Mouse (Mus musculus): ENCODE data around the gene Chd8. TPM values are rescaled to one million over a fixed set of nuclear protein-coding genes. Genes with fewer than 3 reads are reported as not detected.
A peak's percentile ranks its signal among the peaks of the same experiment; 100 is the strongest.

Chd8 gene
- total and polyA plus RNA-seq, 3 experiments = 17.3 to 96.8 (median 49.2) TPM

DNA sequence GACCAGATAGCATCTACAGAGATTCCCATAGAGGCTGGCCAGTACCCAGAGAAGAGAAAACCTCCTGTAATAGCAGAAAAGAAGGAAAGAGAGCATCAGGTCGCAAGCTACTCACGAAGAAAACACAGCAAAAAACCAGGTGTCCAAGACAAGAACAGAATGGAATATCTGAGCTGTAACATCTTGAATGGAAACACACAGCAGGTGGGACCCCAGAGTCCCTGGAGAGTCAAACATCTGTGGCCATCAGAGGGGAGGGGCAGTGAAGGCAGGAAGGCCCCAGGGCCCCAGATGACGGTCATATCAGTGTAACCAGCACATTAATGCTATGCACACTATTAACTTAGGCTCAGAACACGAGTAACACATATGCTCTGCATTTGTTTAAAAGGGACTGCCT lies 107.7 kb downstream of the Chd8 start:
- DNase-seq (ENCODE audit: extremely low read depth) = peak; percentile 86
- in situ Hi-C loops (cut with MboI; ENCODE audit: low pct_ligation_motif_present, low pct_unique_long_range_greater_than_20kb, low sequenced_read_pairs) = no loop called here
- TF ChIP-seq TBP (conservative IDR thresholded peaks at IDR 0.05; ENCODE audit: low read depth, low read length) = no peak
- peak; percentile 88 for TF ChIP-seq MEF2A (IDR thresholded peaks at IDR 0.05; ENCODE audit: borderline replicate concordance, low read depth, low read length)
- 0 out of 2 replicates have a peak, but pooled peaks have one; percentile 34 for TF ChIP-seq MAFK (IDR thresholded peaks at IDR 0.05; ENCODE audit: insufficient replicate concordance, low read length)
- TF ChIP-seq CTCF (conservative IDR thresholded peaks at IDR 0.05 in 1 of 2, IDR thresholded peaks at IDR 0.05 in 1 of 2; ENCODE audit: low read depth in 2 of 2, low read length in 2 of 2) = no peak
- peak; percentile 72 for TF ChIP-seq MAZ (IDR thresholded peaks at IDR 0.05; ENCODE audit: low read depth, low read length)
- peak; percentile 100 for TF ChIP-seq TCF12 (IDR thresholded peaks at IDR 0.05; ENCODE audit: low read depth, low read length)
- TF ChIP-seq UBTF (IDR thresholded peaks at IDR 0.05; ENCODE audit: low read depth, low read length) = no peak
- TF ChIP-seq ZC3H11A (IDR thresholded peaks at IDR 0.05; ENCODE audit: low read depth, low read length) = no peak
- TF ChIP-seq NELFE (IDR thresholded peaks at IDR 0.05; ENCODE audit: low read depth, low read length) = no peak
- 0 out of 2 replicates have a peak, but pooled peaks have one; percentile 27 for TF ChIP-seq BHLHE40 (IDR thresholded peaks at IDR 0.05; ENCODE audit: low read depth, low read length)
- TF ChIP-seq E2F4 (IDR thresholded peaks at IDR 0.05; ENCODE audit: insufficient replicate concordance, low read depth, low read length) = no peak
- peak; percentile 69 for TF ChIP-seq SIN3A (IDR thresholded peaks at IDR 0.05; ENCODE audit: low read length)
- peak; percentile 91 for TF ChIP-seq ETS1 (conservative IDR thresholded peaks at IDR 0.05; ENCODE audit: low read depth, low read length)
- TF ChIP-seq EP300 (IDR thresholded peaks at IDR 0.05; ENCODE audit: low read length) = peak; percentile 95
- 0 out of 2 replicates have a peak, but pooled peaks have one; percentile 21 for TF ChIP-seq POLR2A (IDR thresholded peaks at IDR 0.05; ENCODE audit: low read depth, low read length)
- no peak for TF ChIP-seq USF2 (conservative IDR thresholded peaks at IDR 0.05; ENCODE audit: low read depth, low read length)
- TF ChIP-seq HCFC1 (IDR thresholded peaks at IDR 0.05; ENCODE audit: low read depth, low read length) = no peak
- TF ChIP-seq IRF4 (IDR thresholded peaks at IDR 0.05; ENCODE audit: low read depth, low read length) = 0 out of 2 replicates have a peak, but pooled peaks have one; percentile 42
- no peak for TF ChIP-seq USF1 (IDR thresholded peaks at IDR 0.05; ENCODE audit: low read depth, low read length)
- peak; percentile 76; the same call in 1 of the 2 replicates for TF ChIP-seq RCOR1 (conservative IDR thresholded peaks at IDR 0.05; ENCODE audit: low read depth, low read length)
- TF ChIP-seq ZNF384 (IDR thresholded peaks at IDR 0.05; ENCODE audit: low read depth, low read length) = no peak
- peak; percentile 69 for TF ChIP-seq JUND (conservative IDR thresholded peaks at IDR 0.05; ENCODE audit: low read depth, low read length)
- TF ChIP-seq JUN (IDR thresholded peaks at IDR 0.05; ENCODE audit: insufficient read depth, low read depth, low read length) = peak; percentile 74
- TF ChIP-seq MXI1 (IDR thresholded peaks at IDR 0.05; ENCODE audit: low read depth, low read length) = no peak
- 0 out of 2 replicates have a peak, but pooled peaks have one; percentile 40 for TF ChIP-seq KAT2A (IDR thresholded peaks at IDR 0.05; ENCODE audit: insufficient replicate concordance, low read length)
- TF ChIP-seq NRF1 (IDR thresholded peaks at IDR 0.05; ENCODE audit: low read depth, low read length) = no peak
- no peak for TF ChIP-seq CHD2 (IDR thresholded peaks at IDR 0.05; ENCODE audit: low read length)
- Histone ChIP-seq H3K9ac (ENCODE audit: insufficient read depth, low read depth) (peak overlapping the region; percentile 17; the same call in 1 of the 2 replicates), H3K79me2 (replicated peaks; ENCODE audit: control insufficient read depth, extremely low read depth, insufficient read depth, poor library complexity, severe bottlenecking) (no peaks in the 10 kb centered on the region), H3K4me3 (replicated peaks in 1 of 3; ENCODE audit: low read depth in 2 of 3, low read length in 2 of 3, poor library complexity in 1 of 3) (peak overlapping the region in 1 of 3 experiments; percentile 13), H3K36me3 (replicated peaks in 1 of 2; ENCODE audit: control insufficient read depth in 1 of 2, insufficient read depth in 1 of 2, low read length in 1 of 2) (peaks cover 9 to 56% of the 10 kb centered on the region in 2 experiments), H3K9me3 (replicated peaks; ENCODE audit: low read length) (no peaks in the 10 kb centered on the region), H3K27ac (ENCODE audit: insufficient read depth, low read depth) (no peak overlapping the region), H3K27me3 (replicated peaks) (no peaks in the 10 kb centered on the region), H3K4me1 (ENCODE audit: control insufficient read depth in 1 of 2, insufficient read depth in 2 of 2) (peaks cover 9 to 24% of the 10 kb centered on the region in 2 experiments), H3K4me2 (ENCODE audit: insufficient read depth, low read depth, poor library complexity, severe bottlenecking) (peak overlapping the region; percentile 47)
- dilution Hi-C loops (cut with MboI; ENCODE audit: extremely low pct_ligation_motif_present, extremely low pct_unique_long_range_greater_than_20kb, low sequenced_read_pairs) = no loop called here

Other genes starting within 250 kb of the Chd8 start
- 0.64 and 0.71 TPM in 2 replicates for gene Tmem253, start 242.1 kb downstream of the Chd8 start, total RNA-seq (2012; rRNA removed)
- not detected in 2 replicates for gene Tmem253, start 242.1 kb downstream of the Chd8 start, total RNA-seq (2014; rRNA removed)
- 1.9 and 2.6 TPM in 2 replicates for gene Tmem253, start 242.1 kb downstream of the Chd8 start, polyA plus RNA-seq (2012; ENCODE audit: insufficient read length, low read depth)
- gene Zfp219, start 237.0 kb downstream of the Chd8 start, total RNA-seq (2012; rRNA removed) = 17.5 and 20.0 TPM in 2 replicates
- gene Zfp219, start 237.0 kb downstream of the Chd8 start, total RNA-seq (2014; rRNA removed) = 11.5 and 15.8 TPM in 2 replicates
- gene Zfp219, start 237.0 kb downstream of the Chd8 start, polyA plus RNA-seq (2012; ENCODE audit: insufficient read length, low read depth) = 19.3 and 20.8 TPM in 2 replicates
- not detected in 2 replicates for gene Olfr221, start 215.3 kb downstream of the Chd8 start, total RNA-seq (2012; rRNA removed)
- not detected in 2 replicates for gene Olfr221, start 215.3 kb downstream of the Chd8 start, total RNA-seq (2014; rRNA removed)
- gene Olfr221, start 215.3 kb downstream of the Chd8 start, polyA plus RNA-seq (2012; ENCODE audit: insufficient read length, low read depth) = not detected in 2 replicates
- 274 and 325 TPM in 2 replicates for gene Hnrnpc, start 153.8 kb downstream of the Chd8 start, total RNA-seq (2012; rRNA removed)
- gene Hnrnpc, start 153.8 kb downstream of the Chd8 start, total RNA-seq (2014; rRNA removed) = 370 and 375 TPM in 2 replicates
- gene Hnrnpc, start 153.8 kb downstream of the Chd8 start, polyA plus RNA-seq (2012; ENCODE audit: insufficient read length, low read depth) = 813 and 876 TPM in 2 replicates
- 12.0 and 15.0 TPM in 2 replicates for gene Rpgrip1, start 147.1 kb downstream of the Chd8 start, total RNA-seq (2012; rRNA removed)
- 6.7 and 7.3 TPM in 2 replicates for gene Rpgrip1, start 147.1 kb downstream of the Chd8 start, total RNA-seq (2014; rRNA removed)
- gene Rpgrip1, start 147.1 kb downstream of the Chd8 start, polyA plus RNA-seq (2012; ENCODE audit: insufficient read length, low read depth) = 33.7 and 41.8 TPM in 2 replicates
- 64.8 and 81.7 TPM in 2 replicates for gene Supt16, start 60.4 kb downstream of the Chd8 start, total RNA-seq (2012; rRNA removed)
- 78.6 and 88.0 TPM in 2 replicates for gene Supt16, start 60.4 kb downstream of the Chd8 start, total RNA-seq (2014; rRNA removed)
- gene Supt16, start 60.4 kb downstream of the Chd8 start, polyA plus RNA-seq (2012; ENCODE audit: insufficient read length, low read depth) = 110 and 114 TPM in 2 replicates
- 41.6 and 45.7 TPM in 2 replicates for gene Tox4, start 21.4 kb upstream of the Chd8 start, total RNA-seq (2012; rRNA removed)
- gene Tox4, start 21.4 kb upstream of the Chd8 start, total RNA-seq (2014; rRNA removed) = 56.3 and 58.9 TPM in 2 replicates
- gene Tox4, start 21.4 kb upstream of the Chd8 start, polyA plus RNA-seq (2012; ENCODE audit: insufficient read length, low read depth) = 43.5 and 49.1 TPM in 2 replicates
- 3.8 and 4.6 TPM in 2 replicates for gene Rab2b, start 21.8 kb upstream of the Chd8 start, total RNA-seq (2012; rRNA removed)
- 7.8 and 10.2 TPM in 2 replicates for gene Rab2b, start 21.8 kb upstream of the Chd8 start, total RNA-seq (2014; rRNA removed)
- gene Rab2b, start 21.8 kb upstream of the Chd8 start, polyA plus RNA-seq (2012; ENCODE audit: insufficient read length, low read depth) = 5.7 and 6.9 TPM in 2 replicates
- 41.6 and 51.5 TPM in 2 replicates for gene Mettl3, start 47.3 kb upstream of the Chd8 start, total RNA-seq (2012; rRNA removed)
- gene Mettl3, start 47.3 kb upstream of the Chd8 start, total RNA-seq (2014; rRNA removed) = 42.7 and 47.0 TPM in 2 replicates
- gene Mettl3, start 47.3 kb upstream of the Chd8 start, polyA plus RNA-seq (2012; ENCODE audit: insufficient read length, low read depth) = 47.4 and 49.5 TPM in 2 replicates
- gene Sall2, start 71.0 kb upstream of the Chd8 start, total RNA-seq (2012; rRNA removed) = 1.3 and 1.5 TPM in 2 replicates
- 0.16 and 0.19 TPM in 2 replicates for gene Sall2, start 71.0 kb upstream of the Chd8 start, total RNA-seq (2014; rRNA removed)
- gene Sall2, start 71.0 kb upstream of the Chd8 start, polyA plus RNA-seq (2012; ENCODE audit: insufficient read length, low read depth) = 0.40 and 0.60 TPM in 2 replicates
- not detected in 2 replicates for gene Olfr1513, start 98.6 kb upstream of the Chd8 start, total RNA-seq (2012; rRNA removed)
- gene Olfr1513, start 98.6 kb upstream of the Chd8 start, total RNA-seq (2014; rRNA removed) = not detected in 2 replicates
- gene Olfr1513, start 98.6 kb upstream of the Chd8 start, polyA plus RNA-seq (2012; ENCODE audit: insufficient read length, low read depth) = not detected in 2 replicates
- gene Olfr1512, start 121.4 kb upstream of the Chd8 start, total RNA-seq (2012; rRNA removed) = not detected in 2 replicates
- not detected in 2 replicates for gene Olfr1512, start 121.4 kb upstream of the Chd8 start, total RNA-seq (2014; rRNA removed)
- gene Olfr1512, start 121.4 kb upstream of the Chd8 start, polyA plus RNA-seq (2012; ENCODE audit: insufficient read length, low read depth) = not detected in 2 replicates
- not detected in 2 replicates for gene Olfr1511, start 139.6 kb upstream of the Chd8 start, total RNA-seq (2012; rRNA removed)
- not detected in 2 replicates for gene Olfr1511, start 139.6 kb upstream of the Chd8 start, total RNA-seq (2014; rRNA removed)
- gene Olfr1511, start 139.6 kb upstream of the Chd8 start, polyA plus RNA-seq (2012; ENCODE audit: insufficient read length, low read depth) = not detected in 2 replicates
- gene Olfr1510, start 156.6 kb upstream of the Chd8 start, total RNA-seq (2012; rRNA removed) = not detected in 2 replicates
- gene Olfr1510, start 156.6 kb upstream of the Chd8 start, total RNA-seq (2014; rRNA removed) = not detected in 2 replicates
- not detected in 2 replicates for gene Olfr1510, start 156.6 kb upstream of the Chd8 start, polyA plus RNA-seq (2012; ENCODE audit: insufficient read length, low read depth)
- gene Olfr1509, start 185.2 kb upstream of the Chd8 start, total RNA-seq (2012; rRNA removed) = not detected in 2 replicates
- gene Olfr1509, start 185.2 kb upstream of the Chd8 start, total RNA-seq (2014; rRNA removed) = not detected in 2 replicates
- not detected in 2 replicates for gene Olfr1509, start 185.2 kb upstream of the Chd8 start, polyA plus RNA-seq (2012; ENCODE audit: insufficient read length, low read depth)
- gene Olfr1508, start 209.7 kb upstream of the Chd8 start, total RNA-seq (2012; rRNA removed) = not detected in 2 replicates
- not detected in 2 replicates for gene Olfr1508, start 209.7 kb upstream of the Chd8 start, total RNA-seq (2014; rRNA removed)
- not detected in 2 replicates for gene Olfr1508, start 209.7 kb upstream of the Chd8 start, polyA plus RNA-seq (2012; ENCODE audit: insufficient read length, low read depth)
- gene Olfr1507, start 238.0 kb upstream of the Chd8 start, total RNA-seq (2012; rRNA removed) = not detected in 2 replicates
- not detected in 2 replicates for gene Olfr1507, start 238.0 kb upstream of the Chd8 start, total RNA-seq (2014; rRNA removed)
- gene Olfr1507, start 238.0 kb upstream of the Chd8 start, polyA plus RNA-seq (2012; ENCODE audit: insufficient read length, low read depth) = not detected in 2 replicates

Data from CH12.LX (cell line).